Mouse (Mus musculus) olfactory bulb, adult 2 months (tissue): ENCODE measurements around the gene Olfr1381.

ENCODE experiments used
- CTCF ChIP-seq: fragments of 200-500 bp; IDR thresholded peaks from 2 replicates; pipeline ENCODE4 v1.5.1; 2012; ENCODE audit warnings: low read depth, mild to moderate bottlenecking, low read length, moderate library complexity; ENCODE audit not compliant: insufficient read depth
- POLR2A ChIP-seq: fragments of 200-500 bp; IDR thresholded peaks from 2 replicates; pipeline ENCODE4 v1.6.1; 2012; ENCODE audit warnings: mild to moderate bottlenecking, low read depth, low read length, moderate library complexity; ENCODE audit not compliant: insufficient read depth

- TF ChIP-seq CTCF (no peak), POLR2A (no peak)
These were observed 23.9 kb upstream of the Olfr1381 start, which contains the start of gene Olfr1383 for GRCm38 (mm10) chr11:49519348-49519747.
